Mouse (Mus musculus) liver, embryonic 11.5 days (tissue): ENCODE measurements around the gene Ppargc1a. TPM values are rescaled to one million over a fixed set of nuclear protein-coding genes. Genes with fewer than 3 reads are reported as not detected.

Experiments
- ATAC-seq: fragments of 200-750 bp; cut with Nextera tagmentation; replicated peaks from 2 replicates; pipeline ENCODE4 v1.8.0; 2017; ENCODE audit warnings: moderate number of reproducible peaks, mild to moderate bottlenecking, moderate TSS enrichment, moderate library complexity; ENCODE audit not compliant: low FRiP score
- DNase-seq: peaks from one replicate; pipeline ENCODE4 v3.0.0-alpha.2; 2017; ENCODE audit warnings: low spot score
- H3K27ac ChIP-seq: fragments of 300-500 bp; sonication (generic); 2 replicates; pipeline ENCODE4 v1.5.1; 2014; ENCODE audit warnings: mild to moderate bottlenecking, low read depth, low read length, control low read depth
- H3K27me3 ChIP-seq: fragments of 300-500 bp; sonication (generic); replicated peaks from 2 replicates; pipeline ENCODE4 v1.6.1; 2014; ENCODE audit warnings: low read length, mixed read lengths; ENCODE audit not compliant: control insufficient read depth, insufficient read depth
- H3K36me3 ChIP-seq: fragments of 300-500 bp; sonication (generic); 2 replicates; pipeline ENCODE4 v1.6.1; 2014; ENCODE audit warnings: mild to moderate bottlenecking, low read length, moderate library complexity, mixed read lengths; ENCODE audit not compliant: control insufficient read depth, insufficient read depth
- H3K4me1 ChIP-seq: fragments of 300-500 bp; sonication (generic); replicated peaks from 2 replicates; pipeline ENCODE4 v1.6.1; 2014; ENCODE audit warnings: low read length, mixed read lengths; ENCODE audit not compliant: control insufficient read depth, insufficient read depth
- H3K4me2 ChIP-seq: fragments of 300-500 bp; sonication (generic); 2 replicates; pipeline ENCODE4 v1.6.1; 2014; ENCODE audit warnings: mild to moderate bottlenecking, control low read depth, moderate library complexity
- H3K4me3 ChIP-seq: fragments of 300-500 bp; sonication (generic); 2 replicates; pipeline ENCODE4 v1.5.1; 2014; ENCODE audit warnings: low read depth, low read length, control low read depth
- H3K9ac ChIP-seq: fragments of 300-500 bp; sonication (generic); 2 replicates; pipeline ENCODE4 v1.6.1; 2014; ENCODE audit warnings: low read depth, low read length, control low read depth
- H3K9me3 ChIP-seq: fragments of 300-500 bp; sonication (generic); 2 replicates; pipeline ENCODE4 v1.6.1; 2016; ENCODE audit warnings: low read length, inconsistent platforms, mixed read lengths; ENCODE audit not compliant: control insufficient read depth
- WGBS: fragments of 180-500 bp; shearing (Covaris S2); extraction: QIAGEN DNeasy Blood & Tissue Kit; methylation state at CpG from one replicate; pipeline ENCODE4 v1.1.7; 2014; 5-methylcytosine and 5-hydroxymethylcytosine counted together
- polyA plus RNA-seq: library from polyadenylated mRNA; unstranded; fragments of >200 nt; fragmentation: Nextera tagmentation; extraction: Ambion mirVana; gene quantifications from 2 replicates; pipeline ENCODE4 v1.2.1, GENCODE M21; 2014

Gene Ppargc1a
- polyA plus RNA-seq, 1 experiment from 2014 or later: 3.2 TPM

- Histone ChIP-seq H3K4me1 (no peaks in the 10 kb centered on the region), H3K27ac (no peak overlapping the region), H3K36me3 (no peaks in the 10 kb centered on the region), H3K9ac (no peak overlapping the region), H3K4me2 (no peak overlapping the region), H3K9me3 (no peaks in the 10 kb centered on the region), H3K4me3 (no peak overlapping the region), H3K27me3 (no peaks in the 10 kb centered on the region)
- DNase-seq (no peak), ATAC-seq (no peak)
- WGBS: 56% methylated on average over 2 of the region's 2 CpGs
Observed at GRCm38 (mm10) chr5:51565672-51566071, 1.9 kb downstream of the Ppargc1a start.

- no peak overlapping the region for H3K27ac ChIP-seq
- H3K27me3 ChIP-seq: no peaks in the 10 kb centered on the region
- H3K4me3 ChIP-seq: no peak overlapping the region
- ATAC-seq (no peak), DNase-seq (no peak)
- H3K4me2 ChIP-seq: no peak overlapping the region
- no peak overlapping the region for H3K9ac ChIP-seq
- H3K9me3 ChIP-seq: no peaks in the 10 kb centered on the region
- H3K36me3 ChIP-seq: no peaks in the 10 kb centered on the region
- H3K4me1 ChIP-seq: no peaks in the 10 kb centered on the region
Observed at GRCm38 (mm10) chr5:51565038-51565437, 2.5 kb downstream of the Ppargc1a start.

DNA sequence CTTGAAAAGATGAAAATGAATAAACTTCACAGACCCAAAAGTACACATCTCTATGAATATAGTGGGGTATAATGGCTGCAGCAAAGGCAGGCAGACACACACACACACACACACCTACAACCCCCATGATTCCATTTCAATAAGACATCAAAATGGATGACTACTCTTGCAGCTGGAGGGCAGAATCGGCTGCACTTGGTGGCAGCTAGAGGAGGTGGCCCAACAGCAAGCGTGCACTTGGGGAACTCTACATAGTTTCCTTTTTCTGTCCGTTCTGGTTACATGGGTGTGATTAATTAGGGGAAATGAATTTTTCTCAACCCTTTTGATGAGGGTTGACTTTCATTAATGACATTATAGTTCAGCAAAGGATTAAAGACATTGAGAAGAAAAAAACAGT, 4.0 kb downstream of the Ppargc1a start:
- ATAC-seq: no peak
- Histone ChIP-seq H3K27ac (no peak overlapping the region), H3K4me2 (no peak overlapping the region), H3K4me1 (no peaks in the 10 kb centered on the region), H3K4me3 (no peak overlapping the region), H3K9me3 (no peaks in the 10 kb centered on the region), H3K36me3 (no peaks in the 10 kb centered on the region), H3K9ac (no peak overlapping the region), H3K27me3 (no peaks in the 10 kb centered on the region)
- no peak for DNase-seq
- 79% methylated on average over 3 of the region's 3 CpGs for WGBS

- Histone ChIP-seq H3K9me3 (no peaks in the 10 kb centered on the region), H3K4me2 (peak overlapping the region; percentile 5; the same call in 1 of the 2 replicates), H3K27ac (no peak overlapping the region; the same call in 1 of the 2 replicates), H3K4me3 (no peak overlapping the region), H3K4me1 (no peaks in the 10 kb centered on the region), H3K27me3 (no peaks in the 10 kb centered on the region), H3K9ac (no peak overlapping the region), H3K36me3 (no peaks in the 10 kb centered on the region)
- 44% methylated on average over 4 of the region's 4 CpGs for WGBS
- DNase-seq (no peak), ATAC-seq (peak; percentile 56)
Observed at GRCm38 (mm10) chr5:51557607-51558278, 9.8 kb downstream of the Ppargc1a start.

- DNase-seq (peak; percentile 34), ATAC-seq (peak; percentile 53)
- 16% methylated on average over 5 of the region's 5 CpGs for WGBS
- Histone ChIP-seq H3K9ac (no peak overlapping the region), H3K36me3 (no peaks in the 10 kb centered on the region), H3K4me1 (no peaks in the 10 kb centered on the region), H3K9me3 (no peaks in the 10 kb centered on the region), H3K4me3 (peak overlapping the region; percentile 44; the same call in 1 of the 2 replicates), H3K27ac (no peak overlapping the region), H3K4me2 (peak overlapping the region; percentile 54), H3K27me3 (no peaks in the 10 kb centered on the region)
Observed at GRCm38 (mm10) chr5:51553671-51554070, 13.9 kb downstream of the Ppargc1a start.

DNA sequence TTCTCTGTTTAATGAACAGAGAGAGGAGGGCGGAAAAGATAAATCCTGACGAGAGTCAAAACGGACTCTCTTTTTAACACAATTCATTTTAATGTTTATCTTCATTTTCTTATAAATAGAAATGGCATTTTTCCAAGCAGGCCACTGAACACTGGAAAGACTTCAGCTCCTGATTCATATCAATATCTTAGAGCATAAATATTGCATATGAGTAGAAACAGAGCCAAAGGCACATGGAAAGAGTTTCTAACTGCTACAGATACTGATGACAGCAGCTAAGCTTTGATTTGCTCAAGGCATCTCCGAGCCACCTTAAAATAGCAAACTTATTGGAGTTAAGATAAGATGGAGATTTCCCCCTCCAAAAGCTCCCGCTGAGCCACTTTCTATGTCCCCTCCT, 14.3 kb downstream of the Ppargc1a start:
- no peak overlapping the region for H3K27ac ChIP-seq
- no peaks in the 10 kb centered on the region for H3K36me3 ChIP-seq
- no peak overlapping the region for H3K9ac ChIP-seq
- no peaks in the 10 kb centered on the region for H3K27me3 ChIP-seq
- ATAC-seq (no peak), DNase-seq (no peak)
- H3K4me3 ChIP-seq: peak overlapping the region; percentile 44
- WGBS: 17% methylated on average over 5 of the region's 5 CpGs
- H3K9me3 ChIP-seq: no peaks in the 10 kb centered on the region
- H3K4me1 ChIP-seq: no peaks in the 10 kb centered on the region
- H3K4me2 ChIP-seq: peak overlapping the region; percentile 54

- Histone ChIP-seq H3K9ac (peak overlapping the region; percentile 15; the same call in 1 of the 2 replicates), H3K27me3 (no peaks in the 10 kb centered on the region), H3K36me3 (no peaks in the 10 kb centered on the region), H3K4me1 (no peaks in the 10 kb centered on the region), H3K9me3 (no peaks in the 10 kb centered on the region), H3K4me3 (peak overlapping the region; percentile 44), H3K4me2 (peak overlapping the region; percentile 54), H3K27ac (no peak overlapping the region)
- 3% methylated on average over 24 of the region's 24 CpGs for WGBS
- DNase-seq: peak; percentile 57
- 0 out of 2 replicates have a peak, but pooled peaks have one; percentile 26 for ATAC-seq
Observed at GRCm38 (mm10) chr5:51552483-51553091, 14.9 kb downstream of the Ppargc1a start.

DNA sequence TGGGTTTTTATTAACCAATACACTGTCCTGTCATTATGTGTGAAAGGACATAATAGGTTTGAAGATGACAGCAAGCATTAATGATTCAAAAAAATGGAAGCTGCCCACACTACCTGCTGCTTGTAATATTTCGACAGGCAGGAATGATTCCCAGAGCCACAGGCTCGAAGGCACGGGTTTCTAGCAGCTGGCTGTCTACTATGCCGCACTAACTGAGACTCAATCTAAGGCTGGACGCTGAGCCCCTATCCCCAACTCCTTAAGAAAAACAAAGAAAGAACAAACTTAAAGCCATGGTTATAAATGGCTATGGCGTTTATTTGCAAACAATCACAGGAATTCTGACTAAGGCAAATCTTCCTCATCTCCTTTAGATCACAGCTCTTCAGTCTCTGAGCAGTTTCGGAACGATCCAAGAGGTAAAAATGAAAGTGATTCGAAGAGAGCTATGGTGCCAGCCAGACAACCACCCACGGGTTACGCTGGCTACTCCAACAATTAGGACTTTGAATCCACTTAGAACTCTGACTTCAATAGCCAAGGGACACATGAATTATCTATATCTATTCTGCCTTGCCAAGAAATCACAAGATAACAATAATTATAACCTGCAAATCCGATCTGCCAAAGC, 15.6 kb downstream of the Ppargc1a start:
- Histone ChIP-seq H3K4me3 (peak overlapping the region; percentile 44), H3K27ac (no peak overlapping the region), H3K4me2 (peak overlapping the region; percentile 54), H3K9ac (0 out of 2 replicates have a peak overlapping the region, but pooled peaks have one; percentile 15), H3K27me3 (no peaks in the 10 kb centered on the region), H3K9me3 (no peaks in the 10 kb centered on the region), H3K4me1 (no peaks in the 10 kb centered on the region), H3K36me3 (no peaks in the 10 kb centered on the region)
- 30% methylated on average over 12 of the region's 12 CpGs for WGBS
- no peak for DNase-seq
- no peak for ATAC-seq
